Mouse (Mus musculus): ENCODE measurements around the gene Morn1.

GRCm38 (mm10) chr4:155157871-155158542 lies 71.6 kb downstream of the Morn1 start:
- TF ChIP-seq CTCF (IDR thresholded peaks at IDR 0.05; ENCODE audit: insufficient read depth, low read length) (no peak), POLR2A (IDR thresholded peaks at IDR 0.05; ENCODE audit: borderline replicate concordance, extremely low read depth, low read depth, low read length) (no peak)

Measured in lung, adult 2 months (tissue).